Mouse (Mus musculus): ENCODE results near the gene Sh3bp5. TPM values are rescaled to one million over a fixed set of nuclear protein-coding genes. Genes with fewer than 3 reads are reported as not detected.

Gene Sh3bp5
- polyA plus RNA-seq, 1 experiment: 72.9 TPM

DNA sequence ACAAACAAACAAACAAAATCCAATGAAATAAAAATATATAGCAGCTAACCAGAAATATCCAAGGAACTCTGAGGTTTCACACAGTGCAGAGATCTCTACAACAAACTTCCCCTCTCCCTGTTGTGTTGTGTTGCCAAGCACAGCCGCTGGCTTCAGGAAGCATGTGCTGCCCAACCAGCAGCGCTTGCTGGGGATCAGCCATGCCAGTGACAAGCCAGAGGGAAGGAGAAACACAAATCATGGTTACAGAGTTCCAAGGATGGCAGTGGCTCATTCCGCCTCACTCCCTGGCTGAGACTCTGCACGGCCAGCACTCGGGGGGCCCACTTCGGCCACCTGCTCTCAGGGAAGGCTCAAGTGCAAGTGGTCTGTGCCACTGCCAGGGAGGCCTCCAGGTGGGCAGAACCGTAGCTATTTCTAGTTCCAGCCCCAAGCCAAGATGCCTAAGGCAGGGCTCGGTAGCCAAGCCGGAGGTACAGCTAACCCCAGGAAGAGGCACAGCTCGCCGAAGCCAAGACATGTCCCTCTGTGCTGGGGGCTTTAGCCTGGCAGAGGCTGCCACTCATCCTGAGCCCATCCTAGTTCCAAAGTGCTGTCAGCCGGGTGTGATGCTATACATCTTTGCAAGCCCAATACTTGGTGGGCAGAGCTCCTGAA lies 29.6 kb downstream of the Sh3bp5 start:
- peak; percentile 82 to 89 for DNase-seq
- TF ChIP-seq CTCF (IDR thresholded peaks at IDR 0.05; ENCODE audit: borderline replicate concordance, insufficient read depth, low read depth, low read length): no peak
- no peak for TF ChIP-seq POLR2A (IDR thresholded peaks at IDR 0.05; ENCODE audit: borderline replicate concordance, insufficient read depth, low read length)
- no peaks in the 10 kb centered on the region for H3K27me3 ChIP-seq (ENCODE audit: control insufficient read depth, insufficient read depth, low read length)
- peaks cover 81% of the 10 kb centered on the region for H3K4me1 ChIP-seq (ENCODE audit: control insufficient read depth, insufficient read depth, low read length)
- peak overlapping the region; percentile 75 for H3K27ac ChIP-seq (ENCODE audit: insufficient read depth, low read length)
- 3% methylated on average over 12 of the region's 12 CpGs for WGBS
- H3K4me3 ChIP-seq (replicated peaks; ENCODE audit: insufficient read depth, low read depth, low read length): no peak overlapping the region

DNA sequence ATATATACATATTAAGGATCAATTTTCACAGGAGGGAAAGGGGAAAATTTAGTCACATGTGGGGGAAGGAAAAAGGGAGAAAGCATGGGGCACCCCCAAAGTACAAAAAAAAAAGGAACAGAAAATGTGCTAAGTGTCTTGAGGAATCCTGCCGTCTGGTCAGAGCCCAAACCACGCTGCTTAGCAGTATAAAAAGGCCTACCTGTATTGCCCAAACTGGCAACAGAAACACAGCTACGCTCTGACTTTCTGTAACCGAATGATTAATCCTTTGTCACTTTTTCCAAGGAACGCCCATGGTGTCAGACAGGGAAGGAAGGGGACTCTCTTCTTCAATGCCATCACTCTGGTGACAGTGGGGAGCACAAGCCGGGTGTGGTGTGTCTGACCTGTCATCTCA lies 30.2 kb downstream of the Sh3bp5 start:
- H3K27ac ChIP-seq (ENCODE audit: insufficient read depth, low read length): peak overlapping the region; percentile 75
- TF ChIP-seq POLR2A (IDR thresholded peaks at IDR 0.05; ENCODE audit: borderline replicate concordance, insufficient read depth, low read length) (no peak), CTCF (IDR thresholded peaks at IDR 0.05; ENCODE audit: borderline replicate concordance, insufficient read depth, low read depth, low read length) (no peak)
- no peak for DNase-seq
- WGBS: 32% methylated on average over 6 of the region's 6 CpGs
- H3K27me3 ChIP-seq (ENCODE audit: control insufficient read depth, insufficient read depth, low read length): no peaks in the 10 kb centered on the region
- H3K4me3 ChIP-seq (replicated peaks; ENCODE audit: insufficient read depth, low read depth, low read length): no peak overlapping the region
- peaks cover 81% of the 10 kb centered on the region for H3K4me1 ChIP-seq (ENCODE audit: control insufficient read depth, insufficient read depth, low read length)

GRCm38 (mm10) chr14:31404663-31405062 lies 31.2 kb downstream of the Sh3bp5 start:
- H3K4me1 ChIP-seq (ENCODE audit: control insufficient read depth, insufficient read depth, low read length): peaks cover 78% of the 10 kb centered on the region
- peak in 1 of 2 experiments; percentile 58 for DNase-seq
- peak overlapping the region; percentile 44; the same call in 1 of the 2 replicates for H3K27ac ChIP-seq (ENCODE audit: insufficient read depth, low read length)
- H3K27me3 ChIP-seq (ENCODE audit: control insufficient read depth, insufficient read depth, low read length): no peaks in the 10 kb centered on the region
- no peak for TF ChIP-seq CTCF (IDR thresholded peaks at IDR 0.05; ENCODE audit: borderline replicate concordance, insufficient read depth, low read depth, low read length)
- TF ChIP-seq POLR2A (IDR thresholded peaks at IDR 0.05; ENCODE audit: borderline replicate concordance, insufficient read depth, low read length): no peak
- H3K4me3 ChIP-seq (replicated peaks; ENCODE audit: insufficient read depth, low read depth, low read length): no peak overlapping the region
- 52% methylated on average over 4 of the region's 4 CpGs for WGBS

- TF ChIP-seq POLR2A (IDR thresholded peaks at IDR 0.05; ENCODE audit: borderline replicate concordance, insufficient read depth, low read length) (no peak), CTCF (IDR thresholded peaks at IDR 0.05; ENCODE audit: borderline replicate concordance, insufficient read depth, low read depth, low read length) (no peak)
- Histone ChIP-seq H3K27me3 (ENCODE audit: control insufficient read depth, insufficient read depth, low read length) (no peaks in the 10 kb centered on the region), H3K4me3 (replicated peaks; ENCODE audit: insufficient read depth, low read depth, low read length) (no peak overlapping the region), H3K4me1 (ENCODE audit: control insufficient read depth, insufficient read depth, low read length) (peaks cover 74% of the 10 kb centered on the region), H3K27ac (ENCODE audit: insufficient read depth, low read length) (peak overlapping the region; percentile 11; the same call in 1 of the 2 replicates)
- DNase-seq: no peak
- 82% methylated on average over 8 of the region's 8 CpGs for WGBS
Measured at GRCm38 (mm10) chr14:31403995-31404394, 31.9 kb downstream of the Sh3bp5 start.

DNA sequence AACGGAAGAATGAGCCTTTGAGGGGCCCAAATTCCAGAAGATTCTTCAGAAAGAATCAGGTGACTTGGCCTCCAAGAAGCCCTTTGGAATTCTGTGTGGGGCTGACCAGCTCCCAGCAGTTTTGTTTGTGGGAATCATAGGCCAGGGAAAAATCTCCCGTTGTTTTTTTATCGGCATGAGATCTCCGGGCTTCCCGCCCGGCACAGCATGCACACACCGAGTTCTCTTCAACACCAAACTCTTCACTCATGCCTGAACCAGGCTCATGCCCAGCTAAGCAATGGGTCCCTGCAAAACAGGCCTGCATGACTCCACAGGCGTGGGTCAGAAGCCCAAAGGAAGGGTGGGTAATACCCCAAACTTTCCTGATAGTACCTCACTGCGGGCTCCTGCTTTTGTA lies 32.3 kb downstream of the Sh3bp5 start:
- no peak overlapping the region for H3K4me3 ChIP-seq (replicated peaks; ENCODE audit: insufficient read depth, low read depth, low read length)
- H3K4me1 ChIP-seq (ENCODE audit: control insufficient read depth, insufficient read depth, low read length): peaks cover 78% of the 10 kb centered on the region
- H3K27ac ChIP-seq (ENCODE audit: insufficient read depth, low read length): peak overlapping the region; percentile 39; the same call in 1 of the 2 replicates
- TF ChIP-seq POLR2A (IDR thresholded peaks at IDR 0.05; ENCODE audit: borderline replicate concordance, insufficient read depth, low read length) (no peak), CTCF (IDR thresholded peaks at IDR 0.05; ENCODE audit: borderline replicate concordance, insufficient read depth, low read depth, low read length) (no peak)
- 19% methylated on average over 9 of the region's 9 CpGs for WGBS
- H3K27me3 ChIP-seq (ENCODE audit: control insufficient read depth, insufficient read depth, low read length): no peaks in the 10 kb centered on the region
- peak; percentile 63 to 70 for DNase-seq

GRCm38 (mm10) chr14:31402693-31403092 lies 33.2 kb downstream of the Sh3bp5 start:
- no peak for DNase-seq
- Histone ChIP-seq H3K4me3 (replicated peaks; ENCODE audit: insufficient read depth, low read depth, low read length) (no peak overlapping the region), H3K27ac (ENCODE audit: insufficient read depth, low read length) (peak overlapping the region; percentile 30; the same call in 1 of the 2 replicates), H3K4me1 (ENCODE audit: control insufficient read depth, insufficient read depth, low read length) (peaks cover 78% of the 10 kb centered on the region), H3K27me3 (ENCODE audit: control insufficient read depth, insufficient read depth, low read length) (no peaks in the 10 kb centered on the region)
- 58% methylated on average over 5 of the region's 5 CpGs for WGBS
- TF ChIP-seq CTCF (IDR thresholded peaks at IDR 0.05; ENCODE audit: borderline replicate concordance, insufficient read depth, low read depth, low read length): no peak
- TF ChIP-seq POLR2A (IDR thresholded peaks at IDR 0.05; ENCODE audit: borderline replicate concordance, insufficient read depth, low read length): no peak

- DNase-seq: no peak
- no peak for TF ChIP-seq POLR2A (IDR thresholded peaks at IDR 0.05; ENCODE audit: borderline replicate concordance, insufficient read depth, low read length)
- TF ChIP-seq CTCF (IDR thresholded peaks at IDR 0.05; ENCODE audit: borderline replicate concordance, insufficient read depth, low read depth, low read length): no peak
- H3K27me3 ChIP-seq (ENCODE audit: control insufficient read depth, insufficient read depth, low read length): no peaks in the 10 kb centered on the region
- no peak overlapping the region for H3K4me3 ChIP-seq (replicated peaks; ENCODE audit: insufficient read depth, low read depth, low read length)
- WGBS: 76% methylated on average over 6 of the region's 6 CpGs
- H3K27ac ChIP-seq (ENCODE audit: insufficient read depth, low read length): no peak overlapping the region
- H3K4me1 ChIP-seq (ENCODE audit: control insufficient read depth, insufficient read depth, low read length): peaks cover 75% of the 10 kb centered on the region
Measured at GRCm38 (mm10) chr14:31401918-31402427, 33.9 kb downstream of the Sh3bp5 start.

DNA sequence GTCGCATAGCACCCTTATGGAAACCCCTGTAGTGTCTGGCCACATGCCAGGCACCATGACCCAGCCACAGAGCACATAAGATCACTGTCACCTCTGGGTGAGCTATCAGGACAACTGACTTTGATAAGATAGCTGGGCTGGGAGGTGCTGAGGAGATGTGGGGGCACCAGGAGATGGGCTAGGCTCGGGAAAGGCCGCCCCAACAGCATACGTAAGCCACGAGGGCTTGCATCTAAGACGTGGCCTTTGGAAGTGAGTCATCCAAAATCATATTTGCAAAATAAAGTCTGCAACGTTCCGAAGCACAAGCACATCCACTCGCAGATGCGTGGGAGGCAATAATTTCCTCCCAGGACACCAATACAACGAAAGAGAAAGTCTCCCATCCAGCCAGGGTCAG lies 35.0 kb downstream of the Sh3bp5 start:
- Histone ChIP-seq H3K27me3 (ENCODE audit: control insufficient read depth, insufficient read depth, low read length) (no peaks in the 10 kb centered on the region), H3K4me3 (replicated peaks; ENCODE audit: insufficient read depth, low read depth, low read length) (no peak overlapping the region), H3K4me1 (ENCODE audit: control insufficient read depth, insufficient read depth, low read length) (peaks cover 65% of the 10 kb centered on the region), H3K27ac (ENCODE audit: insufficient read depth, low read length) (peak overlapping the region; percentile 55; the same call in 1 of the 2 replicates)
- TF ChIP-seq CTCF (IDR thresholded peaks at IDR 0.05; ENCODE audit: borderline replicate concordance, insufficient read depth, low read depth, low read length): no peak
- no peak for TF ChIP-seq POLR2A (IDR thresholded peaks at IDR 0.05; ENCODE audit: borderline replicate concordance, insufficient read depth, low read length)
- peak in 1 of 2 experiments; percentile 29 for DNase-seq
- WGBS: 64% methylated on average over 11 of the region's 11 CpGs

Measured in cerebellum, adult 2 months (tissue).